Mouse (Mus musculus) cerebellum, postnatal 14 days (tissue): ENCODE measurements around the gene Inha.

Source experiments
- DNase-seq, 2 experiments: peaks; one replicate each; pipeline ENCODE4 v3.0.0; 2021; ENCODE audit warnings: mixed read lengths in 2 of 2

Inha gene

DNA sequence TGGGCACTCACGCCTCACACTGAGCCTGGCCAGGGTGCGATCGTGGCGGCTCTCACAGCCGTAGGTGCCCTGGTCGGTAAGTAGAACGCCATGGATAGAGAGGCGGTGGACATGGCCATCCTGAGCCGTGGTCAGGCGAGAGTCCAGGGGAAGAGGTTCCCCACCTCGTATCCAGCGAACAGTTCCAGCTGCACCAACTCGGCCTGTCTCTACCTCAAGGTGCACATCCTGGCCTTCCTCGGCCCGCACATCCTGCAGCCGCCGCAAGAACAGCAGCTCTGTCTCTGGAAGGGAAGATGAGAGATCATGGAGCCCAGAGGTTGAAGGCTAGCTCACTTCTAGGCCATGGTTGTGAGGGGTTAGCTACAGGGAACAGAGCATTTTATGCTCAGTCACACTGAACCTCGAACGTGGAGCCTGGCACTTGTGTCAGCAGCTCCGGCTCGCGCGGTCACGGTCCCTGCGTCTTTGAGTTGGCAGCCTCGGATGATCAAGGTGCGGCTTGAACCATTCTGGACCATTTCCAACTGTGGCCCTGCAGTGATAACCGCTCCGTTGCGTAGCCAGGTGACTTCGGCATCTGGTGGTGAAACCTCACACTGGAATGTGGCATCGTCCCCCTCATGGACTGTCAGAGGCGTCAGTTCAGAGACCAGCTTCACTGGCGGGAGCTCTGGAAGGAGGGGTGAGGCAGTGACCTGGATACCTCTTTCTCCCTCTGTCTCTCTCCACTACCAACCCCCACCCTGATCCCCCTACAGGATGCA is 15.9 kb upstream of the Inha start:
- no peak for DNase-seq

DNA sequence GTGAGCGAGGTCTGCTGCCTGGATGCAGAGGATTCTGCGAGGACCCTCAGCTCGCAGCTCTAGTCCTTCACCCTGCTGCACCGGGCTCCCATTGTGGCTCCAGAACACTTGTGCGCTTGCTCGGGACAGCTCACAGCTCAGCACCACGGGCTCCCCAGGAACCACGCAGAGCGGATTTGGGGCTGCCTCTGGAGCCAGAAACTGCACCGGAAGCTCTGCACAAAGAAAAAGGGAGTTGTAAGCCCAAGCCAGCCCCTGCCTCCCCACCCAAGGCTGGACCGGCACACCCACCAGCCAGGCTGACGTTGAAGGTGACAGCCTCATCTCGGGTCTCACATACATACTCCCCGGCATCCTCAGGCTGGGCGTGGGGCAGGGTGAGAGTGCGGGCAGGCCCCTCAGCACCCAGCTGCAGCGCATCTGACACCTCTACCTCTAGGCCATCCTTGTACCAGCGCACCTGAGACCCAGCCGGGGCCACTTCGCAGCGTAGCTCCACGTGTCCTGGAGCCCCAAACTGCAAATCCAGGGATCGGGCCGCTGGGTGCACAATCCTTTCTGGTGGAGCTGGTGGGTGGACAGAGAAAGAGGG is 14.2 kb upstream of the Inha start:
- DNase-seq = no peak

- peak; percentile 69 to 72 for DNase-seq
Observed at GRCm38 (mm10) chr1:75494878-75495548, 11.9 kb upstream of the Inha start.

DNA sequence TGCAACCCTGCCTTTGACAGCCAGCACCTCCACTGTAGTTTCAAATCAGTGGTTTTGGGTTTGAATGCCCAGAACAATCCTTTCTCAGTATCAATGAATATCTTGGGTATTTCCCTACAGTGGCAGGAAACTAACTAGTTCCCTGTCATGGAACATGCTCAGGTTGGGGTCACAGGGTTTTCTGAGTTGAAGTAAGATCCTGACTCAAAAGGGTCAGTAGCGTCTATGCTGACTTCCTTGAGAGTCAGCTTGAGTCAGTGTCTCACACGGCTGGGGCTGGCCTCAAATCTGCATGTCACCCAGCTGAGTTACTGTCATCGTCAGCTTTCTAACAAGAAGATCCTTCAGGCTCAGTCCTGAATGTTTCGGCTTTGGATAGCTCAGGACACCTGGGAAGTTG is 8.0 kb upstream of the Inha start:
- no peak for DNase-seq

DNA sequence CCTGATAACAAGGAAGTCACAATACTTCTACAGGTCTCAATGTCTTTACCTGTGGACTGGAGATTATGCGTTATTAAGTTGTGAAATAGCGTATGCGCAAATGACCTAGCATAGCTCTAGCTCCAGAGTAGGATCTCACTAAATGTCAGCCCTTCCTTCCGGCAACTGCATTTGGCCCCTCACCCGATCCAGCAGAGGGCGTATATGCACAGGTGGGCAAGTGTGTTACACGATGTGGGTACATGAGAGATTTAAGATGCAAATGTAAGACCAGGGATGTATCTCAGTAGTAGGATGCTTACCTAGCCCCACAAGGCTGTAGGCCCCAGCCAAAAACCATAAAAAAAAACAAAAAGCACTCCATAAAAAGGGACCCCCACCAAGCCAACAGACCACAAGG is 7.4 kb upstream of the Inha start:
- DNase-seq = no peak

DNA sequence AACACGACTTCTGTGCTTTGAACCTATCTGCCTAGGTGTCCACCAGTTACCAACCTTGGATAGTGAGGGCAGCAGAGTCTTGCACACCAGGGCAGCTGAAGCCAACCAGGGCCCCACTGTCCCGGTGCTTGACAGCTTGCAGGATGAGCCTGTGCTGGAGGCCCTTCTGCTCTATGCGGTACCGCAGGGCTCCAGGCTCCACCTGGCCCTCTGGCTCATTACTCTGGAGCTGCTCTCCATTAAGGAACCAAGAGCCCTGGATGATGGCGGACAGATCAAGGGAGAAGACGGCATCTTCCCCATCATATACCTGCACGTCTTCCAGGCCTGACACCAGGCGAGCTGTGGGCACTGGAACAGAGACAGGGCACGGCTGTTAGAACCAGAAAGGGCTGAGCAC is 5.0 kb upstream of the Inha start:
- DNase-seq = no peak

- no peak for DNase-seq
Observed at GRCm38 (mm10) chr1:75502945-75503650, 3.8 kb upstream of the Inha start.

- DNase-seq = no peak
Observed at GRCm38 (mm10) chr1:75503651-75503980, 3.3 kb upstream of the Inha start.

GRCm38 (mm10) chr1:75504256-75505045 is 2.4 kb upstream of the Inha start:
- DNase-seq = no peak

DNA sequence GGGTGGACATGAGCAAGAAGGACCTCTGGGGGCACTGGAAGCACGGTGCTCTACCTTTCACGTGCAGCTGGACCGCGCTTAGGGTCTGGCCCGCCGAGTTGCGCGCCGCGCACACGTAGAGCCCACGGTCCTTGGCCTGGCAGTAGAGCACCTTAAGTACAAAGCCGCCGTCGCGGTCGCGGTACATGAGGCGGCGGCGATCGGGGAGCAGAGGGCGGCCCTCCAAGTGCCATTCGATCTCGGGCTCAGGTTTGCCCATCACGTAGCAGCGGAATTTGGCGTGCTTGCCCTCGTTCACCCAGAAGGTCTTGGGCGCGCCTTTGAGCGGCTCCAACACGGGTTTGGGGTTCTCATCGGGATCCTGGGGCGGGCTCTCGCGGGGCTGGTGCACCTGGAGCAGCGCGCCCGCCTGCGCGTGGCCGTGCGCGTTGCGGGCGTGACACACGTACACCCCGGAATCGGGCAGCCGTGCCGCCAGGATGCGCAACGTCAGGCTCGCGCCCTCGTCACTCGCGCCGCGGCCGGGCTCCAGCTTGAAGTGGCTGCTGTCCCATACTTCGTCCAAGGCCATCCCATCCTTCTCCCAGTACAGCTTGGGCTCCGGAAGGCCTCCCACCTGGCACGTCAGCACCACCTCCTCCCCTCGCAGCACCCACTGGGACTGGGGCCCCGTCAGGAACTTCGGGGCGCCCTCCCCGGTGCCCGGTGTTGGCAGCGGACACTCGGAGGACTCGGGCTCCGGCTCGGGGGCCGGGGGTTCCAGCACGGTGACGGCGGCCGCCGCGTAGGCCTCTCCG is 1.5 kb upstream of the Inha start:
- DNase-seq = peak; percentile 92

DNA sequence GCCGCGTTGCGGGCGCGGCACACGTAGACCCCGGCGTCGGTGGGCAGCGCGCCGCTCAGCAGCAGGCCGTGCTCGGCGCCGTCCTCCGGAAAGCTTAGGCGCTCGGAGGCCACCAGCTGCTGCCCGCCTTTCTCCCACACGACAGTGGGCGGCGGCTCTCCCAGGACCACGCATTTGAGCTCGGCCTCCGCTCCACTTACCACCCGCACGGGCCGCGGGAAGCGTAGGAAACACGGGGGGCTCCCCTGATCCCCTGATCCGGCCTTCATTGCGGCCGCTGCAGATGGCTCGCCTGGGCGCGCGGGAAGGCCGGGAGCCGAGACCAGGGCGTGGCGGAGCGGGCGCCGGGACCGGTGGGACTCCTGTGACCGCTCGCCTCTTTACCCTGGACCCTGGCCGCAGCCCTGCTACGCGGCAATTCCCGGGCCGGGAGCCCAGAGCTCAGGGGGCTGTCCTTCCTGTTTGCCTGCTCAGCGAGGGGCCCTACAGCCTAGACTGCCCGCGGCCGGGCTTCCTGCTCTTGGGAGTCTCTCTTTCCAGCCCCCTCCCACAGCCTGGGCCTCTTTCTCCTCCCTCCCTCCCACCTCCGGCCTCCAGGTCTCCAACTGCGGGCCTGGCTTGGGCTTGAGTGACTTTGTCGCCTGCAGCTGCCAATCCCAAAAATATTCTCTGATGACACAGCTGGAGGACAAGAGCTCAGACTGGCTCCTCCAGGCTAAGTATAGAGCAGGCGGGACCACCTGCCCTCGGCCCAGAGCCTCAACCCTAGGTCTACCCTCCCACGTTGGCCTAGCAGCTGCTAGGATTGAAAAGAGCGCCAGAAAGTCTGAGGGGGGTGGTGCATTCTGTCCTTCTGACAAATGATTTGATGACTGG is 683 bp upstream of the Inha start, which contains the start of gene Obsl1:
Gene Obsl1, minus strand, starts transcription at position 497 of the 876 bp plus-strand sequence.
- peak; percentile 72 to 75 for DNase-seq

DNA sequence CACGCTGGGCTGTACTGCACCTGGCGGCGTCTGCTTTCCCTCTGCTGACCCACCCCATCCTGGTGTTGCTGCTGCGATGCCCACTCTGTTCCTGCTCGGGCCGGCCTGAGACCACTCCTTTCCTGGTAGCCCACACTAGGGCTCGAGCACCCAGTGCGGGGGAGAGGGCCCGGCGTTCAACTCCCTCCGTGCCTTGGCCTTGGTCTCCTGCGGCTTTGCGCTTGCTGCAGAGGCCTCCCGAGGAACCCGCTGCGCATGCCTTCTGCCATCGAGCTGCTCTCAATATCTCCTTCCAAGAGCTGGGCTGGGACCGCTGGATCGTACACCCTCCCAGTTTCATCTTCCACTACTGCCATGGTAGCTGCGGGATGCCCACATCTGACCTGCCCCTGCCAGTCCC is 2.7 kb downstream of the Inha start:
- DNase-seq = no peak

GRCm38 (mm10) chr1:75510154-75510553 is 3.3 kb downstream of the Inha start:
- DNase-seq = no peak

GRCm38 (mm10) chr1:75511437-75512210 is 4.7 kb downstream of the Inha start:
- no peak for DNase-seq

DNA sequence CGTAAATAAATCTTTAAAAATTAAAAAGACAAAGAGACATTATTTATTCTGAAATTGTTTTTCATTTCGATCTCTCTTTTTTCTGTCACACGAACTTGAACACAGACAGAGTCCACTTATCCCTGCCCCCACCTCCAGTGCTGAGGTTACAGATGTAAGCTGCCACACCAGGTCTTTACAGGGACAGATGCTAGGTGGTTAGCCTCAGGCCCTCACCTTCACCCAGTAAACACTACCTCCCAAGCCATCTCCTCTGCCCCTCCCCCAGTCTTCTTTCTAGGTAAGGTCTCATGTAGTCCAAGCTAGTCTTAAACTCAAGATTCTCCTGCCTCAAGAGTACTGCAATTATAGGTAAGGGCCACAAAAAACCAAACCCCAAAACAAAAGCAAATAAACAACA is 5.7 kb downstream of the Inha start:
- DNase-seq = no peak

DNA sequence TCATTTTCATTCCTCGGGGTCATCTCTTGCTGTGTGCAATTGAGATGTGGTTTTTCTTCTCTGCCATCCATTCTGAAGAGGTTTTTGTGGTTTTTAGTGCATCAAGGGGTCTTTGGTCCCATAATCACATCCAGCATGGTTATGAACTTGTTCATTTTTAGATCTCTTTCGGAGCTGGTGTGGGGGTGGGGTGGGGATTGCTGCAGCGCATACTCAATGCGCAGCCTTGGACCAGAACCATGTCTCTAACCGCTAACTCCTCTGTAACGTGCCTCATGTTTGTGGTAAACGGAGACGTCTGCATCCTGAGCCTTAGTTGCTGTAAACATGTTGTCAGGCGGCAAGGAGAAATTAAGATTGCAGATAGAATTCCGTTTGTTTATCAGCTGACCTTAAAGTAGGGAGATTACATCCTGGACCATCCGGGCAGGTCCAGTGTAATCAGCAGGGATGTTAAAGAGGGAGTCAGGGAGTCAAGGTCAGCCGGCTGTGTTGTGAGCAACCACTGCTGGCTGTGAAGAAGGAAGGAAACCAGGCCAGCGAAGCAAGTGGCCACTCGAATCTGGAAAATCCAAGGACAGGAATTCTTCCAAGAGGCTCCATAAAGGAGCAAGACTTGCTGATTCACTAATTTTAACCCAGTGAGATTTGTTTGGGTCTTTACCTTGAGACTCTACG is 10.0 kb downstream of the Inha start:
- DNase-seq = no peak

DNA sequence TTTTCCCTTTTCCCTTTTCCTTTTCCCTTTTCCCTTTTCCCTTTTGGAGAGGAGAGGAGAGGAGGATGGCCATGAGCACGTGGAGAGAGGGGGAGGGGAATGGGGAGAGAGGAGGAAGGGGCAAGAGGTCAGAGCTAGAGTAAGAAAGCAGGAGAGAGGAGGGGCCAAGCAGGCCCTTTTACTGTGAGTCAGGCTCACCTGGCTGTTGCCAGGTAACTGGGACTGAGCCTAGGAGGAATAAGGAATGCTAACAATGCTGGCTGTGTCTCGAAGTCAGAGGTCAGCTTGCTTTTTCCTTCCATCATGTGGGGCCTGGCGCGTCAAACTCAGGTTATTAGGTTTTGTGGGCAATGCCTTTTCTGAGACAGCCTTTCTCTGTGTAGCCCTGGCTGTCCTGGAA is 11.1 kb downstream of the Inha start:
- DNase-seq = no peak

DNA sequence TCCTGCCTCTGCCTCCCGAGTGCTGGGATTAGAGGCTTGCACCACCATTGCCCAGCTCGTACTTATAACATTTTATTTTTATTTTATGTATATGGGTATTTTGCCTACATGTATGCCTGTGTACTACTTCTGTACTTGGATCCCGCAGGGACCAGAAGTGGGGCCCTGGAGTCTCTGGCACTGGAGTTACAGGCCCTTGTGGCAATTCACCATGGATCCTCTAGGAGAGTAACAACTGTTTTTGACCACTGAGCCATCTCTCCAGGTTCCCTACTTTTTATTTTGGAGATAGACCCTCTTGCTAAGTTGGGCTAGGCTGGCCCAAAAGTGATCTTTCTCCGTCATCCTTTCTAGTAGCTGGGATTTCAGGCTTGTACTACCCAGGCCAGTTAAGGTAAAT is 11.6 kb downstream of the Inha start:
- DNase-seq = no peak

GRCm38 (mm10) chr1:75519576-75519975 is 12.7 kb downstream of the Inha start:
- DNase-seq = no peak
